Mouse (Mus musculus) neural tube, embryonic 15.5 days (tissue): ENCODE data around the gene Mpg. TPM values are rescaled to one million over a fixed set of nuclear protein-coding genes. Genes with fewer than 3 reads are reported as not detected.

Experiments
- ATAC-seq: fragments of 200-750 bp; cut with Nextera tagmentation; 2 replicates; pipeline ENCODE4 v1.8.0; 2017; ENCODE audit warnings: mild to moderate bottlenecking, moderate TSS enrichment, moderate library complexity; ENCODE audit not compliant: low FRiP score
- H3K27ac ChIP-seq: fragments of 300-500 bp; sonication (generic); replicated peaks from 2 replicates; pipeline ENCODE4 v1.5.1; 2015; ENCODE audit warnings: mild to moderate bottlenecking, inconsistent platforms
- H3K27me3 ChIP-seq: fragments of 300-500 bp; sonication (generic); replicated peaks from 2 replicates; pipeline ENCODE4 v1.6.1; 2015; ENCODE audit warnings: inconsistent platforms
- H3K36me3 ChIP-seq: fragments of 300-500 bp; sonication (generic); 2 replicates; pipeline ENCODE4 v1.6.1; 2015; ENCODE audit warnings: inconsistent platforms
- H3K4me1 ChIP-seq: fragments of 300-500 bp; sonication (generic); 2 replicates; pipeline ENCODE4 v1.6.1; 2015; ENCODE audit warnings: inconsistent platforms
- H3K4me2 ChIP-seq: fragments of 300-500 bp; sonication (generic); 2 replicates; pipeline ENCODE4 v1.6.1; 2015; ENCODE audit warnings: inconsistent platforms, mild to moderate bottlenecking, moderate library complexity
- H3K4me3 ChIP-seq: fragments of 300-500 bp; sonication (generic); replicated peaks from 2 replicates; pipeline ENCODE4 v1.5.1; 2015; ENCODE audit warnings: mild to moderate bottlenecking, inconsistent platforms
- H3K9ac ChIP-seq: fragments of 300-500 bp; sonication (generic); replicated peaks from 2 replicates; pipeline ENCODE4 v1.6.1; 2015; ENCODE audit warnings: mild to moderate bottlenecking, inconsistent platforms
- H3K9me3 ChIP-seq: fragments of 300-500 bp; sonication (generic); replicated peaks from 2 replicates; pipeline ENCODE4 v1.6.1; 2016; ENCODE audit warnings: inconsistent platforms
- WGBS: fragments of 180-500 bp; shearing (Covaris S2); methylation state at CpG from one replicate; pipeline ENCODE4 v1.1.7; 2015; ENCODE audit warnings: mixed read lengths; 5-methylcytosine and 5-hydroxymethylcytosine counted together
- polyA plus RNA-seq: library from polyadenylated mRNA; unstranded; fragments of >200 nt; fragmentation: Nextera tagmentation; extraction: Ambion mirVana; gene quantifications from 2 replicates; pipeline ENCODE4 v1.2.1, GENCODE M21; 2015

Gene Mpg
- polyA plus RNA-seq, 1 experiment from 2014 or later: 37.8 TPM

DNA sequence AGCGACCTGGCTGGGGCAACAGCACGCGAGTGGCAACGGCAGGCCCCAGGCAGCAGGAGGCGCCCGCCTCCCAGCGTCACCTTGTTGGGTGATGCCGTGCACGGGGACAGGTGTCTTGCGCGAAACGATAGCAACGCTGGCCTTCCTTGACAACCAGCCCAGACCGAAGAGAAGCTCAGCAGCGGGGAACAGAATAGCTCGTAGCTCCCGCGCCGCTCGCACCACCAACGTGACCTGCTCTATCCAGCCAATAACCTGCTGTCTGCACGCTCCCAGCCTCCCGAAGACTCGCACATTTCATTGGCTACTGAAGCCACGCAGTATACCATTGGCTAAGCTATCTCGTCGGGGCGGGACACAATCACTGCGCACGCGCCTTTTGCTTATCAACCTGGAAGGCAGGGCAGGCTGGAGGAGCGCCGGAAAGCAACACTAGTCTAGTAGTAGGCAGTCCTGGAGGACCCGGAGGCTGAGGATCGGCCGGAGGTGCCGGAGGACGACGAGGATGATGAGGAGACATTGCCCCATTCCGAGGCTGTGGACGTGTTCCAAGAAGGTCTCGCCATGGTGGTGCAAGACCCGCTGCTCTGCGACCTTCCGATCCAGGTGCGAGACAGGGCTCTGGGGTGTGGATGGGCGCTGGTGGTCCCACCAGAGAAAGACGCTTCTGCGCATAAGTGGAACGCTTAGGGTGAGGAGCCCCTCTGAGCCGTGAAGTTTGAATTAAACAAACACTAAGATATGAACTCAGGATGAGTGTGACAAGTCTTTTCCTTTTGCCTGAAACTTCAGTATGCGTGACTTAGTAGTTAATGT is 21.0 kb upstream of the Mpg start, which contains the start of gene Snrnp25:
Gene Snrnp25 (plus strand): TSS at position 358 of the 816 bp plus-strand sequence.
- H3K4me1 ChIP-seq: peaks cover 12% of the 10 kb centered on the region
- 0 out of 2 replicates have a peak within 1 kb of the TSS, but pooled peaks have one; percentile 60 for H3K27ac ChIP-seq
- peaks cover 22% of the 10 kb centered on the region for H3K36me3 ChIP-seq
- H3K9ac ChIP-seq: peak within 1 kb of the TSS; percentile 77
- under 1% methylated on average over 52 of the region's 52 CpGs for WGBS
- ATAC-seq: peak; percentile 100
- 0 out of 2 replicates have a peak, but pooled peaks cover 2% of the 10 kb centered on the region for H3K27me3 ChIP-seq
- H3K4me3 ChIP-seq: peak within 1 kb of the TSS; percentile 72
- peak within 1 kb of the TSS; percentile 91 for H3K4me2 ChIP-seq
- no peaks in the 10 kb centered on the region for H3K9me3 ChIP-seq

GRCm38 (mm10) chr11:32210623-32211022 is 15.7 kb upstream of the Mpg start:
- H3K36me3 ChIP-seq: peaks cover 32% of the 10 kb centered on the region
- no peak overlapping the region for H3K27ac ChIP-seq
- no peaks in the 10 kb centered on the region for H3K27me3 ChIP-seq
- 93% methylated on average over 9 of the region's 9 CpGs for WGBS
- H3K4me1 ChIP-seq: peaks cover 6% of the 10 kb centered on the region
- no peaks in the 10 kb centered on the region for H3K9me3 ChIP-seq
- H3K4me3 ChIP-seq: no peak overlapping the region
- no peak overlapping the region for H3K4me2 ChIP-seq
- H3K9ac ChIP-seq: no peak overlapping the region
- no peak for ATAC-seq

DNA sequence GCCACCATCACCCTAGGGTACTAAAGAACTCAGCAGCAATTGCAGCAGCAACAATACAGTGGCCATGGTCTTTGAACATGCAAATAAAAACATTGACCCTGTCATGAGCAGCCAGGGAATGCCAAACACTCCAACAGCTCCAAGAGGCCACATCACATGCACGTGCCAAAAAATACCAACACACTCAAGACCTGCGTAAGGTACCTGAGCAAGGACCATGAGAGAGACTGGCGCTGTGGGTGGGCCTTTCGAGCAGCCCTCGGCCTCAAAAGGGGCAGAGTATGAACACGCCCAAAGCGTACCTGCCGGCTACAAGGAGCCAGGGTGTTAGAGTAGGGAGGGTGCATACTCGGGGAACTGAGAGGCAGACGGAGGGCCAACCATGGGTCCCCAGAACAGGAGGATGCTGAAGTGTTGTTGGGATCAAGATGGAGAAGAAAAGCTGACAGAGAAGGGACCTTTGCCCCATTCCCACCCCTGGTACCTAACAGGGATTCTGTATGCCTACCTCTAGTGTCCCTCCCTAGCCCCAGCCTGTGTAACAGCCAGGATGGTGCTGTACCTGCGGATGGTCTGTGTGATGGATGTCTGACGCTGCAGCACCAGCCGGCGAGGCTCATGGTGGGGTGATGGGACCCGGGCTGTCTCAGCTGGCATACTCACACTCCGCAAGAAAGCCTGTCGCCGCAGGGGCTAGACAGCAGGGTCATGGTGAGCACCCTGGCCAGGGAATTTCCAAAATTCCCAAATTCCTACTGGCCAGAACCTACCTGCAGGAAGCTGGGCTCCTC is 10.7 kb upstream of the Mpg start:
- ATAC-seq: no peak
- Histone ChIP-seq H3K4me2 (no peak overlapping the region), H3K4me3 (no peak overlapping the region), H3K36me3 (peaks cover 7% of the 10 kb centered on the region; the same call in 1 of the 2 replicates), H3K9me3 (no peaks in the 10 kb centered on the region), H3K27ac (no peak overlapping the region), H3K4me1 (peaks cover 27% of the 10 kb centered on the region), H3K9ac (no peak overlapping the region), H3K27me3 (no peaks in the 10 kb centered on the region)
- 95% methylated on average over 18 of the region's 18 CpGs for whole genome bisulfite sequencing

DNA sequence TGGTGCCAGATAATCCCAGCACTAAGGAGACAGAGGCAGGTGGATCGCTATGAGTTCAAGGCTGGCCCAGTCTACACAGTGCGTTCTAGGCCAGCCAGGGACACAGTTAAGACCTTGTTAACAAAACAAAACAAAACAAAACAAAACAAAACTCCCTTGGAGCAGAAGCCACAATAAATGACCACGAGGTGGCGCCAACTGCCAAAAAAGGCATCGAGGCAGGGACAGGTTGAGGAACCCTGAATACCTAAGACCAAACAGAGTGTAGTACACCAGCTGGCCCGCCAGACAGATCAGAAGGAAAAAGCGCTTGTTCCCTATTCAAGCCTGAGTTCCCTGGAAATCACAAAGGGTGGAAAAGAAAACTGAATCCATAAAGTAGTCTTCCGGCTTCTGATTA is 9.5 kb upstream of the Mpg start:
- ATAC-seq: no peak

GRCm38 (mm10) chr11:32218501-32219050 is 7.7 kb upstream of the Mpg start:
- H3K4me2 ChIP-seq: peak overlapping the region; percentile 6; the same call in 1 of the 2 replicates
- no peak overlapping the region for H3K4me3 ChIP-seq
- peaks cover 21% of the 10 kb centered on the region; the same call in 1 of the 2 replicates for H3K27me3 ChIP-seq
- H3K9me3 ChIP-seq: no peaks in the 10 kb centered on the region
- H3K4me1 ChIP-seq: peaks cover 52% of the 10 kb centered on the region
- WGBS: 50% methylated on average over 6 of the region's 6 CpGs
- H3K9ac ChIP-seq: no peak overlapping the region
- no peaks in the 10 kb centered on the region for H3K36me3 ChIP-seq
- ATAC-seq: no peak
- H3K27ac ChIP-seq: no peak overlapping the region

More for the DNA sequence above, 9.5 kb upstream of the Mpg start:
- H3K27ac ChIP-seq: no peak overlapping the region
- H3K9me3 ChIP-seq: no peaks in the 10 kb centered on the region
- H3K4me1 ChIP-seq: peaks cover 39% of the 10 kb centered on the region
- no peak overlapping the region for H3K9ac ChIP-seq
- no peaks in the 10 kb centered on the region for H3K36me3 ChIP-seq
- H3K4me2 ChIP-seq: no peak overlapping the region
- no peak overlapping the region for H3K4me3 ChIP-seq
- 0 out of 2 replicates have a peak, but pooled peaks cover 8% of the 10 kb centered on the region for H3K27me3 ChIP-seq
- 25% methylated on average over 8 of the region's 8 CpGs for WGBS

GRCm38 (mm10) chr11:32219287-32219686 is 7.0 kb upstream of the Mpg start:
- H3K4me1 ChIP-seq: peaks cover 55% of the 10 kb centered on the region
- H3K9ac ChIP-seq: no peak overlapping the region
- 90% methylated on average over 10 of the region's 10 CpGs for WGBS
- no peak overlapping the region for H3K4me2 ChIP-seq
- H3K27ac ChIP-seq: no peak overlapping the region
- no peak overlapping the region for H3K4me3 ChIP-seq
- H3K9me3 ChIP-seq: no peaks in the 10 kb centered on the region
- no peak for ATAC-seq
- no peaks in the 10 kb centered on the region for H3K36me3 ChIP-seq
- H3K27me3 ChIP-seq: peaks cover 24% of the 10 kb centered on the region; the same call in 1 of the 2 replicates

DNA sequence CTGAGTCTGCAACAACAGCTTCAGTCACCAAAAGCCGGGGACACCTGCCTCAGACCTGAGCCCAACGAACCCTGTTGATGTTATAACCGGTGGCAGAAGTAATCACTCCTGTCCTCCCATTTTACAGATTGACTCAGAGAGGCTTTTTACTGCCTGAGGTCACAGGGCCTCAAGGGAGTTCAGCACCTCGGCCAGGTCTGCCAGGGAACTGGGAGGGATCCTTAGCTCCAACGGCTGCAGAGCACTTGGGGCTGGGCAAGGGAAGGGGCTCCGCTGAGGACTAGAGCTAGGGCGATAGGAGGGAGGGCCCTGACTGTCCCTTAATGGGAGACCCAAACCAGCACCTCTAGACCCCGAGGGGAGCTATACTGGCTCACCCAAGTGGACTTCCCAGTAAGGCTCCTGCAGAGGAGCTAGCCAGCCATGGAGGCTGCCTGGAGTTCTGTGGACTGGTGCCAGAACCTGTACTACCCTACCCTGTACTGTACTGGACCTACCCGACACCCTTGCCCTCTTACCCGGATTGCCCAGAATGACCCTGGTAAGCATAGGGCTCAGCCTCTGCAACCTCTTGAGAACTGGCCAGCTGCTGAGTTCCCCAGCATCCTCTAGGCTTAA is 5.6 kb upstream of the Mpg start:
- H3K4me3 ChIP-seq: peak overlapping the region; percentile 62
- 40% methylated on average over 10 of the region's 10 CpGs for WGBS
- ATAC-seq: 0 out of 2 replicates have a peak, but pooled peaks have one; percentile 3
- H3K4me1 ChIP-seq: peaks cover 69% of the 10 kb centered on the region
- H3K27me3 ChIP-seq: peaks cover 24% of the 10 kb centered on the region; the same call in 1 of the 2 replicates
- H3K9ac ChIP-seq: peak overlapping the region; percentile 69
- H3K27ac ChIP-seq: peak overlapping the region; percentile 81; the same call in 1 of the 2 replicates
- peak overlapping the region; percentile 98 for H3K4me2 ChIP-seq
- H3K36me3 ChIP-seq: no peaks in the 10 kb centered on the region
- H3K9me3 ChIP-seq: no peaks in the 10 kb centered on the region

DNA sequence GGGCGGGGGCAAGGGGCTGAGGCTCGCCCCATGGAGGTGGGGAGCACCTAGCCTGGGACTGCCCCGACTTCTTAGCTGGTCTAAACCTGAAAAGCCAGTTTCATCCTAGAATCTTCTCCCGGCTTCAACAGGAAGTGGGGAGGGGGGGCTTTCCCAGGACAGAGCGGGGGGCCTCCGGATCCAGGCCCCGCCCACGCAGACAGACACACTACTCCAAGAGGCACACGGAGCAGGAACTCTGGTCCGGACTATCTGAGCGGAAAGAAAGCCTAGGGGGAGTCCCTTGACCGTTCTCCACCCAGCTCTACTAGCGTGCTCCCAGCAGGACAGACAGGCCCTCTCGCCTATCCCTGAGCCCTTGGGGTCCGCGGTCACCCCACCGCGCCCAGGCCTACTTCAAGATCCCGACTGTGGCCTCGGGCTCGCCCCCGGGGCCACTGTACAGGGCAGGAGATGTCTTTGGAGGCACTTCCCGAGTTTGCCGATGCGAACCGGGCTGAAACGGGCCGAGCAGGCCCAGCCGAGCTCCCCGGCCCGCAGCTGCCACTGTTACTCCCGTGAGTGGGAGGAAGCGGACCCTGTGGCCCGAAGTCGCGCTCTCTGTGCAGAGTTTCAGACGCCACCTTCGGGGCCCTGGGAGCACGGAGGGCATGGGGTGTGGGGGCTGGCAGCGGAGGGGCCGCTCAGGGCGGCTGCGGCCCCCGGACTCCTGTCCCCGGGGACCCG is 4.9 kb upstream of the Mpg start:
- no peaks in the 10 kb centered on the region for H3K9me3 ChIP-seq
- H3K4me2 ChIP-seq: peak overlapping the region; percentile 98
- 1% methylated on average over 40 of the region's 46 CpGs for WGBS
- H3K9ac ChIP-seq: peak overlapping the region; percentile 69
- H3K36me3 ChIP-seq: no peaks in the 10 kb centered on the region
- H3K27me3 ChIP-seq: peaks cover 24% of the 10 kb centered on the region; the same call in 1 of the 2 replicates
- H3K4me3 ChIP-seq: peak overlapping the region; percentile 62
- H3K27ac ChIP-seq: peak overlapping the region; percentile 81
- ATAC-seq: 0 out of 2 replicates have a peak, but pooled peaks have one; percentile 14
- peaks cover 75% of the 10 kb centered on the region for H3K4me1 ChIP-seq

- no peaks in the 10 kb centered on the region for H3K9me3 ChIP-seq
- peak within 1 kb of the TSS; percentile 69 for H3K9ac ChIP-seq
- peaks cover 24% of the 10 kb centered on the region; the same call in 1 of the 2 replicates for H3K27me3 ChIP-seq
- H3K4me3 ChIP-seq: peak within 1 kb of the TSS; percentile 62
- H3K36me3 ChIP-seq: no peaks in the 10 kb centered on the region
- under 1% methylated on average over 42 of the region's 72 CpGs for WGBS
- H3K4me2 ChIP-seq: peak within 1 kb of the TSS; percentile 98
- ATAC-seq: peak; percentile 5; the same call in 1 of the 2 replicates
- peak within 1 kb of the TSS; percentile 81 for H3K27ac ChIP-seq
- peaks cover 80% of the 10 kb centered on the region for H3K4me1 ChIP-seq
These were observed 4.3 kb upstream of the Mpg start, which contains the start of gene Rhbdf1 for GRCm38 (mm10) chr11:32221951-32222409. Gene Rhbdf1, minus strand, starts transcription at chr11:32222300.

DNA sequence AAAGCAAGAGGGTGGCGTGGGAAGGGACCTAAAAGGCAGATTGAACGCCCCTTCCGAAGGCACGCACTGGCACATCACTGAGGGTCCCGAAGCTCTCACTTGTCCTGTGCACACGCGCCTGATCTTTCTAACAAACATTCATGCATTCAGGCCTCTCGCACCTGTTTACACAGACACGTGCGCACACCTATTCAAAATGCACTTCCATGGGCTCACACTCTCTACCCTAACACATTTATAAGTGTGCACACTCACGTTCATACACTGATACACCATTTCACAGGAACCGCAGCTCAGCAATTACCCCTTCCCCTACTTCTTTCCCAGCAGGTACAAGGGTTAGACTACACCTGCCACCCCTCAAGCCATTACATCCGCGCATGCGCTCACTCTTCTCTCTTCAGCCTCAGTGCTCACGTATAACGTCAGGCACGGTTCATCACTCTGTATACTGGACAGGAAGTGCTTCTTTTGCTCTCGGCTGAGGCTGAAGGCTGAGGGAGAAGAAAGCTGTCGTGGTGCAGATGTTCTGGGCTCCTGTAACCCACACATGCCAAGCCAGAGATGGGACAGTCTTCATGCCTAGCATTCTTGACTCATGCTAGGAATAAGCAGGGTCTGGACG is 3.6 kb upstream of the Mpg start:
- H3K27me3 ChIP-seq: peaks cover 24% of the 10 kb centered on the region; the same call in 1 of the 2 replicates
- H3K36me3 ChIP-seq: no peaks in the 10 kb centered on the region
- H3K4me2 ChIP-seq: peak overlapping the region; percentile 98
- WGBS: 8% methylated on average over 21 of the region's 21 CpGs
- H3K27ac ChIP-seq: peak overlapping the region; percentile 81; the same call in 1 of the 2 replicates
- H3K4me3 ChIP-seq: peak overlapping the region; percentile 62
- H3K9ac ChIP-seq: peak overlapping the region; percentile 69
- peaks cover 83% of the 10 kb centered on the region for H3K4me1 ChIP-seq
- ATAC-seq: no peak
- H3K9me3 ChIP-seq: no peaks in the 10 kb centered on the region
